15 mouse cellular contexts compared by ENCODE assay signal in the genomic region with DNA sequence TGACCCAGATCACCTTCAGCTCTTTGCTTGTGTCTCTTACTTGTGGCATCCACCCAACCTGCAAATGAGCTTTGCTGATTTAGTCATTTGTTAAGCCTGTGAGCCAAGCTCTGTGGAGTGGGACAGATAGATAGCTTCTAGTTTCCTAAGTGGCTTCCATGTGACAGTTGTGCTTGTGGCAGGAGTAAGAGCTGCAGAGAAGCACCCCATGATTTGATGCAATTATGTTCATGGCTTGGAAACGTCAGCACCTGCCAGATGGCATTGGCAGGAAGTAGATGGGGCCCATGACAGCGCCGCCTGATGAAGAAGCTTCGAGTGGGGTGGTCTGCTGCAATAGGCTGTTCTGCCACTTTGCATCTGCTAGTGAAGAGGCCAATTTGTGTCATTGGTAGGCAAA.
DNase-seq lines count a peak whose midpoint lies in the region; ATAC-seq and TF ChIP-seq lines count a peak whose summit lies in the region.
"Had no signal": no experiment of that assay in that cellular context is flagged by ENCODE, and none has a peak within 500 bp of the region (broad histone marks: within the 10 kb centered on the region; RNA-seq: fewer than 3 reads in every experiment).

No protein-coding gene starts in this region.

- peak; percentile 75 for ATAC-seq in forebrain, embryonic 13.5 days
- no peak for ATAC-seq in forebrain, embryonic 12.5 days (ENCODE audit: low FRiP score)
- ATAC-seq in neural tube, embryonic 13.5 days (ENCODE audit: low read depth) = 0 out of 2 replicates have a peak, but pooled peaks have one; percentile 14
- ATAC-seq in forebrain, embryonic 16.5 days = peak; percentile 84

- WGBS in forebrain, embryonic 13.5 days = 73% methylated on average over 4 of the region's 4 CpGs
- WGBS in forebrain, embryonic 12.5 days = 67% methylated on average over 4 of the region's 4 CpGs
- WGBS in neural tube, embryonic 13.5 days = 58% methylated on average over 4 of the region's 4 CpGs
- 45% methylated on average over 4 of the region's 4 CpGs for WGBS in forebrain, embryonic 16.5 days
- 49% methylated on average over 4 of the region's 4 CpGs for WGBS in olfactory bulb, adult 2 months

- DNase-seq in neural tube, embryonic 10.5 days (ENCODE audit: extremely low spot score, low spot score) = no peak
- DNase-seq in c-Kit-positive CD71-positive TER-119-positive erythroid progenitor cells, embryonic 14.5 days (ENCODE audit: low spot score) = no peak
- no peak for DNase-seq in natural killer cell, adult 2 months (ENCODE audit: low spot score in 2 of 2)
- DNase-seq: adrenal gland, adult 8-10 months; heart, postnatal 36 days; kidney, adult 2 months; lung, adult 2 months had no signal

- no peak overlapping the region for H3K27ac ChIP-seq in forebrain, embryonic 13.5 days
- H3K27ac ChIP-seq in forebrain, embryonic 12.5 days = no peak overlapping the region
- no peak overlapping the region for H3K27ac ChIP-seq in neural tube, embryonic 13.5 days (replicated peaks)
- no peak overlapping the region for H3K27ac ChIP-seq in forebrain, embryonic 16.5 days (ENCODE audit: low read length)
- peak overlapping the region; percentile 20; the same call in 1 of the 2 replicates for H3K27ac ChIP-seq in olfactory bulb, adult 2 months (ENCODE audit: insufficient read depth, low read depth, low read length)
- H3K27ac ChIP-seq: embryonic facial prominence, embryonic 15.5 days; limb, embryonic 12.5 days had no signal

- no peaks in the 10 kb centered on the region for H3K9me3 ChIP-seq in forebrain, embryonic 13.5 days (replicated peaks)
- H3K9me3 ChIP-seq in forebrain, embryonic 12.5 days = no peaks in the 10 kb centered on the region
- no peaks in the 10 kb centered on the region for H3K9me3 ChIP-seq in neural tube, embryonic 13.5 days
- no peaks in the 10 kb centered on the region for H3K9me3 ChIP-seq in forebrain, embryonic 16.5 days (ENCODE audit: control insufficient read depth, low read length)
- H3K9me3 ChIP-seq: embryonic facial prominence, embryonic 15.5 days; limb, embryonic 12.5 days; megakaryocyte, embryonic 14.5 days had no signal

- H3K4me1 ChIP-seq in forebrain, embryonic 13.5 days = peaks cover 12% of the 10 kb centered on the region
- peaks cover 10% of the 10 kb centered on the region for H3K4me1 ChIP-seq in forebrain, embryonic 12.5 days
- peaks cover 8% of the 10 kb centered on the region; the same call in 1 of the 2 replicates for H3K4me1 ChIP-seq in neural tube, embryonic 13.5 days (replicated peaks)
- H3K4me1 ChIP-seq in forebrain, embryonic 16.5 days (replicated peaks; ENCODE audit: control insufficient read depth, insufficient read depth, low read length) = peaks cover 11% of the 10 kb centered on the region
- peaks cover 5% of the 10 kb centered on the region for H3K4me1 ChIP-seq in olfactory bulb, adult 2 months (ENCODE audit: control insufficient read depth, insufficient read depth, low read length)
- H3K4me1 ChIP-seq: embryonic facial prominence, embryonic 15.5 days; limb, embryonic 12.5 days; megakaryocyte, embryonic 14.5 days had no signal

- no peak for TF ChIP-seq CTCF in olfactory bulb, adult 2 months (IDR thresholded peaks at IDR 0.05; ENCODE audit: insufficient read depth, low read depth, low read length)

- H3K4me2 ChIP-seq in forebrain, embryonic 13.5 days = no peak overlapping the region
- no peak overlapping the region for H3K4me2 ChIP-seq in forebrain, embryonic 12.5 days
- no peak overlapping the region for H3K4me2 ChIP-seq in neural tube, embryonic 13.5 days
- no peak overlapping the region for H3K4me2 ChIP-seq in forebrain, embryonic 16.5 days (ENCODE audit: low read length)
- H3K4me2 ChIP-seq: embryonic facial prominence, embryonic 15.5 days; limb, embryonic 12.5 days had no signal

- TF ChIP-seq POLR2A in olfactory bulb, adult 2 months (IDR thresholded peaks at IDR 0.05; ENCODE audit: insufficient read depth, low read depth, low read length) = no peak

- H3K9ac ChIP-seq in forebrain, embryonic 13.5 days = no peak overlapping the region
- no peak overlapping the region for H3K9ac ChIP-seq in forebrain, embryonic 12.5 days
- H3K9ac ChIP-seq in neural tube, embryonic 13.5 days = no peak overlapping the region
- H3K9ac ChIP-seq in forebrain, embryonic 16.5 days (replicated peaks; ENCODE audit: low read depth, low read length) = no peak overlapping the region
- H3K9ac ChIP-seq: embryonic facial prominence, embryonic 15.5 days; limb, embryonic 12.5 days had no signal

- no peak overlapping the region for H3K4me3 ChIP-seq in forebrain, embryonic 13.5 days
- no peak overlapping the region for H3K4me3 ChIP-seq in forebrain, embryonic 12.5 days (replicated peaks)
- H3K4me3 ChIP-seq in neural tube, embryonic 13.5 days = no peak overlapping the region
- H3K4me3 ChIP-seq in forebrain, embryonic 16.5 days (replicated peaks; ENCODE audit: low read length) = no peak overlapping the region
- no peak overlapping the region for H3K4me3 ChIP-seq in olfactory bulb, adult 2 months (ENCODE audit: insufficient read depth, low read depth, low read length)
- H3K4me3 ChIP-seq: embryonic facial prominence, embryonic 15.5 days; limb, embryonic 12.5 days; megakaryocyte, embryonic 14.5 days had no signal

- peaks cover 3% of the 10 kb centered on the region; the same call in 1 of the 2 replicates for H3K27me3 ChIP-seq in forebrain, embryonic 13.5 days
- peaks cover 11% of the 10 kb centered on the region for H3K27me3 ChIP-seq in forebrain, embryonic 12.5 days
- no peaks in the 10 kb centered on the region for H3K27me3 ChIP-seq in neural tube, embryonic 13.5 days
- H3K27me3 ChIP-seq in forebrain, embryonic 16.5 days (replicated peaks; ENCODE audit: control insufficient read depth, insufficient read depth, low read length) = no peaks in the 10 kb centered on the region
- H3K27me3 ChIP-seq: embryonic facial prominence, embryonic 15.5 days; limb, embryonic 12.5 days; megakaryocyte, embryonic 14.5 days had no signal

- H3K36me3 ChIP-seq in forebrain, embryonic 13.5 days (ENCODE audit: poor library complexity, severe bottlenecking) = no peaks in the 10 kb centered on the region
- H3K36me3 ChIP-seq in forebrain, embryonic 12.5 days (replicated peaks) = no peaks in the 10 kb centered on the region
- no peaks in the 10 kb centered on the region for H3K36me3 ChIP-seq in neural tube, embryonic 13.5 days
- no peaks in the 10 kb centered on the region for H3K36me3 ChIP-seq in forebrain, embryonic 16.5 days (ENCODE audit: control insufficient read depth, insufficient read depth)
- H3K36me3 ChIP-seq: embryonic facial prominence, embryonic 15.5 days; limb, embryonic 12.5 days had no signal
